Mouse (Mus musculus) liver, embryonic 14.5 days (tissue): ENCODE data around the gene Gprasp1. TPM values are rescaled to one million over a fixed set of nuclear protein-coding genes. Genes with fewer than 3 reads are reported as not detected.
"Not testable (repeated sequence)": the region's sequence is repeated elsewhere in the genome, so short reads cannot be mapped to it uniquely, and the experiment has no call there.

Experiments
- ATAC-seq: fragments of 200-750 bp; cut with Nextera tagmentation; 2 replicates; pipeline ENCODE4 v1.8.0; 2017; ENCODE audit warnings: moderate number of reproducible peaks, mild to moderate bottlenecking, moderate library complexity; ENCODE audit not compliant: insufficient read depth
- DNase-seq, 3 experiments: peaks; one replicate each; pipeline ENCODE4 v3.0.0-alpha.2; 2012 to 2013; ENCODE audit warnings: low read depth in 3 of 3, low spot score in 3 of 3
- H3K27ac ChIP-seq: fragments of 300-500 bp; sonication (generic); 2 replicates; pipeline ENCODE4 v1.5.1; 2014; ENCODE audit warnings: moderate library complexity, mild to moderate bottlenecking, control low read depth, inconsistent platforms
- H3K27me3 ChIP-seq: fragments of 300-500 bp; sonication (generic); 2 replicates; pipeline ENCODE4 v1.6.1; 2014; ENCODE audit warnings: mild to moderate bottlenecking, low read length, moderate library complexity; ENCODE audit not compliant: control insufficient read depth, insufficient read depth
- H3K36me3 ChIP-seq: fragments of 300-500 bp; sonication (generic); replicated peaks from 2 replicates; pipeline ENCODE4 v1.6.1; 2014; ENCODE audit warnings: low read depth; ENCODE audit not compliant: control insufficient read depth, insufficient read depth
- H3K4me1 ChIP-seq, 2 experiments: fragments of 200-500 bp in 1 of 2; fragments of 300-500 bp in 1 of 2; sonication (generic) in 1 of 2; replicated peaks; 2 replicates each; pipeline ENCODE4 v1.6.1; 2012 to 2014; ENCODE audit warnings: antibody characterized with exemption in 1 of 2, inconsistent platforms in 1 of 2, low read length in 1 of 2; ENCODE audit not compliant: control insufficient read depth in 2 of 2, insufficient read depth in 2 of 2
- H3K4me2 ChIP-seq: fragments of 300-500 bp; sonication (generic); 2 replicates; pipeline ENCODE4 v1.6.1; 2014; ENCODE audit warnings: low read depth, mild to moderate bottlenecking, control low read depth, moderate library complexity
- H3K4me3 ChIP-seq, 2 experiments: fragments of 200-500 bp in 1 of 2; fragments of 300-500 bp in 1 of 2; sonication (generic) in 1 of 2; 2 replicates each; pipeline ENCODE4 v1.5.1; 2012 to 2014; ENCODE audit warnings: low read depth in 2 of 2, low read length in 2 of 2, mild to moderate bottlenecking in 2 of 2, control low read depth in 1 of 2, inconsistent platforms in 1 of 2, moderate library complexity in 1 of 2; ENCODE audit not compliant: insufficient read depth in 1 of 2
- H3K9ac ChIP-seq: fragments of 300-500 bp; sonication (generic); replicated peaks from 2 replicates; pipeline ENCODE4 v1.6.1; 2014; ENCODE audit warnings: mild to moderate bottlenecking, control low read depth, moderate library complexity
- H3K9me3 ChIP-seq: fragments of 300-500 bp; sonication (generic); 2 replicates; pipeline ENCODE4 v1.6.1; 2016; ENCODE audit warnings: low read length, mixed read lengths; ENCODE audit not compliant: control insufficient read depth
- CTCF ChIP-seq: IDR thresholded peaks from 2 replicates; pipeline ENCODE4 v1.5.1; 2016; ENCODE audit warnings: antibody characterized with exemption, low read depth, control low read depth
- EP300 ChIP-seq: IDR thresholded peaks from 2 replicates; pipeline ENCODE4 v1.6.1; 2016; ENCODE audit warnings: antibody characterized with exemption, low read depth
- WGBS: fragments of 180-500 bp; shearing (Covaris S2); extraction: QIAGEN DNeasy Blood & Tissue Kit; methylation state at CpG from one replicate; pipeline ENCODE4 v1.1.7; 2014; ENCODE audit not compliant: insufficient replicate concordance; 5-methylcytosine and 5-hydroxymethylcytosine counted together
- polyA plus RNA-seq, 2 experiments: library from polyadenylated mRNA; depleted of rRNA in 1 of 2; stranded (reverse) in 1 of 2; unstranded in 1 of 2; fragments of >200 nt; fragmentation: Nextera tagmentation in 1 of 2; extraction: Ambion mirVana in 1 of 2; gene quantifications; 2 replicates each; pipeline versions ENCODE4 v1.2.1 to v1.2.3; 2012 to 2014

The Gprasp1 gene
- polyA plus RNA-seq, 2 experiments = 5.9 to 6.2 TPM

DNA sequence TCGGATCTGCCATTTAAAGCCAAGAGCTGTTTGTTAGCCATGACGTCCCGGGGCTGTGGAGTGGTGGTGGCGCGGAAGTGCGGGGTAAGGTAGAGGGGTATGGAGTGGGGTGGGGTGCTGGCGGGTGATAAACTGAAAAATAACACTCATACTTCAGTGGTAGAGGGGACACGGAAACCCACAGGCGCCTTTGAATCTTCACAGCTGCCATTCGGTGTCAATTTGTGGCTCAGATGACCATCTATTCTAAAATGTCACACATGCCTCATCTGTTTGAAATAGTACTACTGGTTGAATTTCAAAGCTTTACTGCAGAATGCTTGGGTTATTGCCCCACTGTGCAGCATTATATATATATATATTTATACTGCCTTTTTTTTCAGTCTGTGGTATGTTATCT lies 17.4 kb upstream of the Gprasp1 start, which contains the start of gene Tmsb15a:
TSS of gene Tmsb15a (minus strand) at position 101 of the 400 bp plus-strand sequence.
- WGBS = 66% methylated on average over 10 of the region's 10 CpGs
- no peak within 1 kb of the TSS for H3K4me2 ChIP-seq
- no peaks in the 10 kb centered on the region for H3K36me3 ChIP-seq
- no peaks in the 10 kb centered on the region for H3K27me3 ChIP-seq
- no peak for TF ChIP-seq EP300
- TF ChIP-seq CTCF = no peak
- no peak within 1 kb of the TSS for H3K27ac ChIP-seq
- H3K9me3 ChIP-seq = no peaks in the 10 kb centered on the region
- no peak for DNase-seq
- H3K9ac ChIP-seq = no peak within 1 kb of the TSS
- H3K4me1 ChIP-seq = no peaks in the 10 kb centered on the region
- no peak within 1 kb of the TSS for H3K4me3 ChIP-seq
- ATAC-seq = no peak

GRCm38 (mm10) chrX:135738730-135739520 lies 3.6 kb upstream of the Gprasp1 start:
- Histone ChIP-seq H3K27ac (no peak overlapping the region), H3K9ac (no peak overlapping the region), H3K27me3 (no peaks in the 10 kb centered on the region), H3K4me2 (no peak overlapping the region), H3K4me3 (no peak overlapping the region), H3K4me1 (peaks cover 0 to 6% of the 10 kb centered on the region in 2 experiments; a peak in 2 of 4 replicates), H3K36me3 (no peaks in the 10 kb centered on the region), H3K9me3 (no peaks in the 10 kb centered on the region)
- no peak for ATAC-seq
- TF ChIP-seq EP300 (no peak), CTCF (no peak)
- no peak for DNase-seq
- WGBS = 72% methylated on average over 2 of the region's 2 CpGs

GRCm38 (mm10) chrX:135743056-135743355 lies 473 bp downstream of the Gprasp1 start:
- ATAC-seq = peak; percentile 46; the same call in 1 of the 2 replicates
- Histone ChIP-seq H3K4me3 (peak overlapping the region; percentile 75 to 93), H3K9me3 (no peaks in the 10 kb centered on the region), H3K36me3 (no peaks in the 10 kb centered on the region), H3K27ac (peak overlapping the region; percentile 39), H3K9ac (peak overlapping the region; percentile 64), H3K27me3 (no peaks in the 10 kb centered on the region), H3K4me2 (peak overlapping the region; percentile 71), H3K4me1 (peaks cover 0 to 6% of the 10 kb centered on the region in 2 experiments; a peak in 2 of 4 replicates)
- DNase-seq = peak in 1 of 3 experiments; percentile 4
- TF ChIP-seq CTCF (0 out of 2 replicates have a peak, but pooled peaks have one; percentile 27), EP300 (no peak)
- WGBS = 6% methylated on average over 7 of the region's 7 CpGs

DNA sequence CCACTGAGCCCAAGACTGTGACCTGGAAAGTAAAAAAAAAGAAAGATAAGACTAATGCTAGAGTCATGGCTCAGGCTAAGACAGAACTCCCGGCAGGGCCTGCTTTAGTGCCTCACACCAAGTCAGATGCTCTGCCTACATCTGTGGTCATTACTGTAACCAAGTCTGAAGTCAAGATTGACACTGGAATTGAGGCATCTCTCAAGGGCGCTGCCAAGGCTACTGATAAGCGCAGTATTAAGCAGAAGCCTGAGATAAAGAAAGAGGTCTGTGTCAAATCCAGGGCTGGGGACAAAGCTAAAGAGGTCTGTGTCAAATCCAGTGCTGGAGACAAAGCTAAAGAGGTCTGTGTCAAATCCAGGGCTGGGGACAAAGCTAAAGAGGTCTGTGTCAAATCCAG lies 2.8 kb downstream of the Gprasp1 start:
- not testable (repeated sequence) for H3K27ac ChIP-seq, H3K4me2 ChIP-seq, H3K4me3 ChIP-seq, H3K9me3 ChIP-seq, ATAC-seq, H3K9ac ChIP-seq, H3K27me3 ChIP-seq, H3K4me1 ChIP-seq, H3K36me3 ChIP-seq, DNase-seq
- WGBS = 82% methylated on average over 3 of the region's 3 CpGs

- peak in 2 of 3 experiments; percentile 28 to 33 for DNase-seq
- WGBS = 3% methylated on average over 2 of the region's 2 CpGs
Measured at GRCm38 (mm10) chrX:135752832-135753231, 10.3 kb downstream of the Gprasp1 start.

More at GRCm38 (mm10) chrX:135752832-135753231, 10.3 kb downstream of the Gprasp1 start:
- H3K27ac ChIP-seq = no peak overlapping the region
- no peak overlapping the region for H3K4me3 ChIP-seq
- no peaks in the 10 kb centered on the region for H3K4me1 ChIP-seq
- no peak for TF ChIP-seq EP300
- peak; percentile 82 for TF ChIP-seq CTCF
- no peaks in the 10 kb centered on the region for H3K9me3 ChIP-seq
- H3K9ac ChIP-seq = no peak overlapping the region
- no peak for ATAC-seq
- H3K36me3 ChIP-seq = no peaks in the 10 kb centered on the region
- H3K4me2 ChIP-seq = no peak overlapping the region
- H3K27me3 ChIP-seq = no peaks in the 10 kb centered on the region
